Mouse (Mus musculus) liver, embryonic 14.5 days (tissue): Measurements from ENCODE around the gene Nenf.

Source experiments
- CTCF ChIP-seq: IDR thresholded peaks from 2 replicates; pipeline ENCODE4 v1.5.1; 2016; ENCODE audit warnings: antibody characterized with exemption, low read depth, control low read depth
- EP300 ChIP-seq: IDR thresholded peaks from 2 replicates; pipeline ENCODE4 v1.6.1; 2016; ENCODE audit warnings: antibody characterized with exemption, low read depth

DNA sequence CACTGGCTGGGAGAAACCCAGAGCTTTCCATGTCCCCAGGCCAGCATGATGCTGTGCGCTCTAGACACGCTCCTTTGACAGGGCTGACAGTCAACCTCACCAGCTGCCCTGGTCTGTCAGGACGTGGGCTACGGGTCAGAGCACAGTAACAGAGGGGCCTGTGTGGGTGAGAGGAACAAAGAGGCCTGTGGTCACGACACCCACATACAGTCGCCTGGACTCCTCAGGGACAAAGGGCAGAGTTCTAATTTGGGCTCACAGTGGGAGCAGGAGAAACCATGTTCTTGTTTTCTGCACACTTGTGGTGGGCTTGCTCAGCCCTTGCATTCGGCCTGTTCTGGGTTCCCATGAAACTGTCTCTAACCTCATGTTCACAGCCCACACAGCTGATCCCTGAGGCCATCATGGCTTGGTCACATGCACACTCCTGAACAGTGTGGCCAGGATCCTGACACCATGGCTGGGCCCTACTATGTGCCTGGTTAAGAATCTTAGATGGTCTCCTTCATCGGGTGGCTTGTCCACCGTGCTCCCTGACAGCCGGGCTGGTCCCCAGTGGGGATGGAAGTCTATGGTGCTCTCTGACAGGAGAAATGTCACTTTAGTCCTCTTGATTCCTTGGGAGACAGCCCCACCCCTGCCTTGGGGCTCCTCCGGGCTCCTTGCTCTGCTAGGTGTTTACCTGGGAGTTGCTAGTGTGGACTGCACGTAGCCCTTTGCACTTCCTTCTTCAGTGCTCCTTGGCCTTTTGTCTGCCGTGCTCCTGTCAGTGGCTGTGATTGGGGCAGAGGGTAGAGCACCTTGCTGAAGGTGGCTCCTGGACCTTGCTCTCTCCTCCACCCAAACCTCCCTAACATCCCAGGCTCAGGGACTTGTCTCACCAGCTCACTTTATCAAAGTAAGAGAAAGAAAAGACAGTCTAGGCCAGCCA lies 34.6 kb downstream of the Nenf start:
- TF ChIP-seq CTCF (no peak), EP300 (no peak)
